Mouse (Mus musculus) ES-Bruce4 (cell line): ENCODE results near the gene Gm21962.

ENCODE experiments used
- CTCF ChIP-seq: IDR thresholded peaks from one replicate; pipeline ENCODE4 v1.8.1; 2011; ENCODE audit warnings: low read depth, low read length
- EP300 ChIP-seq: IDR thresholded peaks from 2 replicates; pipeline ENCODE4 v1.6.1; 2011; ENCODE audit warnings: low read depth, low read length; ENCODE audit not compliant: insufficient read depth
- POLR2A ChIP-seq: IDR thresholded peaks from one replicate; pipeline ENCODE4 v1.8.1; 2011; ENCODE audit warnings: low read length; ENCODE audit not compliant: insufficient read depth

DNA sequence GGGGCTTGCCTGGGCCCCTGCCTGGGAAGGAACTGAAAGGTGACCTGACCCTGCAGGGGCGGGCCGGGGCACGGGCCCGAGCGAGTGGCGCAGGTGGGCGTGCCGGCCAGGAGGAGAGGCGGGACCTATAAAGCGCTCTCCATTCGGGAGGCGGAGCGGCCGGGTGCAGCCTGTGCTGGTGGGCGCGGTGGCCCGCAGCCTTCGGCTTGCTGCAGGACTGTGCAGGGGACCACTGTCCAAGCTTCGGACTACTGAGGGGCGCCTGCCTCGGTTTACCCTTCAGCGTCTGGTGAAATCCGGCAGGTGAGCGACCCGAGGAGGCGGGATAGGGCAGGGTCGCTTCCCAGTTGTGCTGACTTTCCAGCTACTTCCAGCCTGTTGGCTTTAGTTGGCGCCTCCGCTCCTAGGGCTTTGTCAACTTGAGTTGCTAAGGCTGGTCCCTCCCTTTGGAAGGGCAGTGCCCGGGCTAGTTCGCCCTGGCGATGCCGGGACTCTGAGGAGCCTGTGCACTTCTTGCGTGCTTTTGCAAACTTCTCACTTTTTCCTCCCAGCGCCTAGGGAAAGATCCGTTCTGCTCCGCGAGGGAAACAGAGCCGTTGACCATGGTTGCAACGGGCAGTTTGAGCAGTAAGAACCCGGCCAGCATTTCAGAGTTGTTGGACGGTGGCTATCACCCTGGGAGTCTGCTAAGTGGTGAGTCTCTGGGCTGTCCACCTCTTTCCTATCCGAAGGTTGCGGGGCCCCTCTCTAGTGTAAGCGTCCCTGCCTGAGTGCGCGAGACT is 47.6 kb upstream of the Gm21962 start:
- peak; percentile 32 for TF ChIP-seq POLR2A
- no peak for TF ChIP-seq CTCF
- TF ChIP-seq EP300, result no peak
